Mouse (Mus musculus) heart, postnatal 14 days (tissue): ENCODE data around the gene Iqcd. TPM values are rescaled to one million over a fixed set of nuclear protein-coding genes. Genes with fewer than 3 reads are reported as not detected.
A peak's percentile ranks its signal among the peaks of the same experiment; 100 is the strongest.

Source experiments
- DNase-seq, 2 experiments: peaks; one replicate each; pipeline ENCODE4 v3.0.0; 2021 to 2022
- intact Hi-C: fragments of 180-260 bp; cut with DNase I; formaldehyde crosslinking; loops from one replicate; pipeline ENCODE4 v1.15.1; 2025
- total RNA-seq, 2 experiments: library from RNA; stranded (reverse); gene quantifications; 2 replicates each; pipeline ENCODE4 v1.2.3; 2021

Iqcd gene
- total RNA-seq, 2 experiments from 2014 or later, result 0.15 TPM; not detected in 1

GRCm38 (mm10) chr5:120621078-120621765, 32.4 kb downstream of the Iqcd start:
- intact Hi-C loops, result loop anchor here (2.0 kb wide), 2 partner anchors 28 to 126 kb away; partner anchors contain the start of gene Rasal1
- DNase-seq, result no peak

GRCm38 (mm10) chr5:120621846-120622197, 33.0 kb downstream of the Iqcd start:
- DNase-seq, result no peak
- intact Hi-C loops, result loop anchor here (2.0 kb wide), 2 partner anchors 27 to 125 kb away; partner anchors contain the start of gene Rasal1

GRCm38 (mm10) chr5:120622198-120622851, 33.5 kb downstream of the Iqcd start:
- DNase-seq, result no peak
- intact Hi-C loops, result no loop called here

- no peak for DNase-seq
- intact Hi-C loops, result no loop called here
These were observed 35.6 kb downstream of the Iqcd start for GRCm38 (mm10) chr5:120624427-120624826.

GRCm38 (mm10) chr5:120626399-120626798, 37.6 kb downstream of the Iqcd start:
- no peak for DNase-seq
- intact Hi-C loops, result no loop called here

GRCm38 (mm10) chr5:120627515-120628300, 38.9 kb downstream of the Iqcd start:
- intact Hi-C loops, result no loop called here
- no peak for DNase-seq

- intact Hi-C loops, result no loop called here
- no peak for DNase-seq
These were observed 39.8 kb downstream of the Iqcd start for GRCm38 (mm10) chr5:120628624-120629023.

GRCm38 (mm10) chr5:120631128-120631527, 42.3 kb downstream of the Iqcd start:
- DNase-seq, result no peak
- intact Hi-C loops, result no loop called here

GRCm38 (mm10) chr5:120631892-120632291, 43.1 kb downstream of the Iqcd start:
- no peak for DNase-seq
- intact Hi-C loops, result no loop called here

GRCm38 (mm10) chr5:120634131-120634530, 45.3 kb downstream of the Iqcd start, which contains the start of gene Cfap73:
TSS of gene Cfap73 (minus strand) at chr5:120634235.
- DNase-seq, result no peak
- intact Hi-C loops, result no loop called here

- DNase-seq, result no peak
- intact Hi-C loops, result no loop called here
These were observed 46.0 kb downstream of the Iqcd start for GRCm38 (mm10) chr5:120634860-120635259.

GRCm38 (mm10) chr5:120635633-120636032, 46.8 kb downstream of the Iqcd start:
- intact Hi-C loops, result no loop called here

GRCm38 (mm10) chr5:120640094-120640493, 51.3 kb downstream of the Iqcd start:
- intact Hi-C loops, result no loop called here
- DNase-seq, result no peak

More at GRCm38 (mm10) chr5:120635633-120636032, 46.8 kb downstream of the Iqcd start:
- no peak for DNase-seq

GRCm38 (mm10) chr5:120643365-120644085, 54.7 kb downstream of the Iqcd start:
- intact Hi-C loops, result no loop called here
- no peak for DNase-seq

GRCm38 (mm10) chr5:120644227-120644626, 55.4 kb downstream of the Iqcd start:
- intact Hi-C loops, result no loop called here
- DNase-seq, result no peak

- DNase-seq, result no peak
- intact Hi-C loops, result no loop called here
These were observed 57.0 kb downstream of the Iqcd start for GRCm38 (mm10) chr5:120645851-120646250.

GRCm38 (mm10) chr5:120647361-120647760, 58.5 kb downstream of the Iqcd start:
- intact Hi-C loops, result no loop called here
- no peak for DNase-seq

- DNase-seq, result no peak
- intact Hi-C loops, result loop anchor here (2.0 kb wide), 1 partner anchor 27 kb away; no protein-coding TSS in a partner anchor
These were observed 59.1 kb downstream of the Iqcd start for GRCm38 (mm10) chr5:120647814-120648491.

GRCm38 (mm10) chr5:120648569-120649373, 60.0 kb downstream of the Iqcd start, which contains the start of gene Rasal1:
TSS of gene Rasal1 (plus strand) at chr5:120648812.
- DNase-seq, result peak; percentile 41 to 55
- intact Hi-C loops, result loop anchor here (2.0 kb wide), 1 partner anchor 28 kb away; no protein-coding TSS in a partner anchor
